Mouse (Mus musculus) hindbrain, embryonic 10.5 days (tissue): ENCODE results near the gene Dctpp1. TPM values are rescaled to one million over a fixed set of nuclear protein-coding genes. Genes with fewer than 3 reads are reported as not detected.
A peak's percentile ranks its signal among the peaks of the same experiment; 100 is the strongest.

ENCODE experiments used
- DNase-seq: peaks from one replicate; pipeline ENCODE4 v3.0.0-alpha.2; 2017; ENCODE audit warnings: low spot score
- H3K27ac ChIP-seq: fragments of 300-500 bp; sonication (generic); 2 replicates; pipeline ENCODE4 v1.5.1; 2016; ENCODE audit warnings: mild to moderate bottlenecking, moderate library complexity
- H3K27me3 ChIP-seq: fragments of 300-500 bp; sonication (generic); 2 replicates; pipeline ENCODE4 v1.6.1; 2016; ENCODE audit warnings: mild to moderate bottlenecking; ENCODE audit not compliant: poor library complexity, insufficient read depth, severe bottlenecking
- H3K36me3 ChIP-seq: fragments of 300-500 bp; sonication (generic); 2 replicates; pipeline ENCODE4 v1.6.1; 2016; ENCODE audit warnings: mild to moderate bottlenecking, moderate library complexity
- H3K4me1 ChIP-seq: fragments of 300-500 bp; sonication (generic); replicated peaks from 2 replicates; pipeline ENCODE4 v1.6.1; 2016; ENCODE audit warnings: mild to moderate bottlenecking
- H3K4me3 ChIP-seq: fragments of 300-500 bp; sonication (generic); 2 replicates; pipeline ENCODE4 v1.5.1; 2016; ENCODE audit warnings: mild to moderate bottlenecking, moderate library complexity
- H3K9me3 ChIP-seq: fragments of 300-500 bp; sonication (generic); 2 replicates; pipeline ENCODE4 v1.6.1; 2016; ENCODE audit warnings: mild to moderate bottlenecking, moderate library complexity
- WGBS: fragments of 180-500 bp; shearing (Covaris S2); methylation state at CpG from one replicate; pipeline ENCODE4 v1.1.7; 2016; 5-methylcytosine and 5-hydroxymethylcytosine counted together
- polyA plus RNA-seq: library from polyadenylated mRNA; unstranded; fragments of >200 nt; fragmentation: Nextera tagmentation; extraction: Ambion mirVana; gene quantifications from 2 replicates; pipeline ENCODE4 v1.2.1, GENCODE M21; 2016

The Dctpp1 gene
- polyA plus RNA-seq, 1 experiment from 2014 or later = 284 TPM

DNA sequence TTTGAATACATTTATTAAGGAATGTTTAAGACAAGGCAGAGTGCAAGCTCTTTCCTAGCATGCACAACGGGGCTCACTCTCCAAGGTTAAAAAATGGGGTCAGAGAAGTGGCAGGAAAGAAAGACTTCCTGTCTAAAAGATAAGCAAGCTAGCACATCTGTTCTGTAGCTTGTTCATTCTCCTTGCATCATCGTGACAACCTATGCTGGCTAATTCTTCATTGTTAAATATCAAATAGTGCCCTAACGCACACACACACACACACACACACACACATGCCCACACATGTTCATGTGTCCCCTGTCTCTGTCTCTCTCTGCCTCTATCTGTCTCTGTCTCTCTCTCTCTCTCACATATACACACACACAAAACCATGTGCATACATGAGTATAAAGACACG, 20.6 kb upstream of the Dctpp1 start:
- DNase-seq = no peak
- Histone ChIP-seq H3K27ac (no peak overlapping the region), H3K4me3 (no peak overlapping the region), H3K4me1 (peaks cover 18% of the 10 kb centered on the region), H3K27me3 (no peaks in the 10 kb centered on the region), H3K9me3 (0 out of 2 replicates have a peak, but pooled peaks cover under 1% of the 10 kb centered on the region), H3K36me3 (no peaks in the 10 kb centered on the region)
- WGBS = 80% methylated on average over 4 of the region's 4 CpGs

DNA sequence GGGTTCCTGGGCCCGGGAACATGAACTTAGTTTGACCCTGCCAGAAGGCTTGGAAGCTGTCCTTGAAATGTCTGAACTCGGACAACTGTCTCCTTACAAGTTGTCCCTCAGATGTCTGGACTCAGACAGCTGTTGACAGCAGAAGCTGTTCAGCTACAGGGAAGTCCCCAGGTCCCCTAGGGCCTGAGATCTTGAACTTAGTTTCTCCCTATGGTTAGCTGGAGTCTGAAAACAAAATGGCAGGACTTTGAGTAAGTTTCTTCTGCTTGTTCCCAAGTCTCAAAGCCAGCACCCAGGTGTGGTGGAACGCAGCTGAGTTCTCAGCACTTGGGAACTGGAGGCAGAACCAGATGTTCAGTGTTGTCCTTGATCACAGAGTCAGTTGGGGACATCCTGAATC, 19.6 kb upstream of the Dctpp1 start:
- 86% methylated on average over 3 of the region's 3 CpGs for WGBS
- no peak overlapping the region for H3K27ac ChIP-seq
- no peaks in the 10 kb centered on the region for H3K27me3 ChIP-seq
- H3K36me3 ChIP-seq = no peaks in the 10 kb centered on the region
- no peaks in the 10 kb centered on the region for H3K9me3 ChIP-seq
- H3K4me3 ChIP-seq = no peak overlapping the region
- DNase-seq = no peak
- H3K4me1 ChIP-seq = peaks cover 18% of the 10 kb centered on the region

DNA sequence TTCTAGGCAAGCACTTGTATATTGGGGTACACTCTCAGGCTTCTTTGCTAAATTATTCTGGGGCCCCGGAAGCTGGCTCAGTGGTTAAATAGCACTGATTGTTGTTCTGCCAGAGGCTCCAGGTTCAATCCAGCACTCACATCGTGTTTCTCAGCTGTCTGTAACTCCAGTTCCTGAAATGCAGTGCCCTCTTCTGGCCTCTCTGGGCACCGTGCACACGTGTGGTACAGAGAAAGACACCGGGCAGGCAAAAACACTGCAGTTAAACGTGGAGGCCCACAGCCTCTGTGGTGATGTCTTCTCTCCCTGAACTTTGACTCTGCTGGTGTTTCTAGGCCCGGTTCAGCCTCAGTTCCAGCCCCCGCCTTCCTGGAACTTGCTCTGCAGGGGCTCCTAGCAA, 17.8 kb upstream of the Dctpp1 start:
- WGBS = 19% methylated on average over 8 of the region's 8 CpGs

DNA sequence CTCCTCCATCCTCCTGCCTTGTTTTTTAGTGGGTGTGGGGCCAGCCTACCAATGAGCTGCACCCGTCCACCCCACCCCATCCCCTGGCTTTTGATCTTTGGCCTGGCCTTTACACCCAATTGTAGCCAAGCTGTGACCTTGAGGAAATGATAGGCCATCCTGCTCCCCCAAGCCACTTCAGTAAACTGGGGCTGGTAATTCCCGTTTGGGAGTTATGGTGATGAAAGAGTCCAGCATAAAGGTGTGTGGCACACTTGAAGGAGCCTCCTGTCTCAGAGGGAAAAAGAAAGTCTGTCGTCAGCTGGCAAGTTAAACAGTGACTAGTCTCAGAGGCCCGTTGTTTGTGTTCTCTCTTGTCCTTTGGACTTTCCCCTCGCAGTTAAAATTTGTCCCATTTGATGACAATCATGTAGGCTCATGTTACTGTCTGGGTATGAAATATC, 16.0 kb upstream of the Dctpp1 start:
- Histone ChIP-seq H3K27ac (no peak overlapping the region), H3K4me1 (peaks cover 39% of the 10 kb centered on the region), H3K36me3 (peaks cover 12% of the 10 kb centered on the region), H3K9me3 (no peaks in the 10 kb centered on the region), H3K27me3 (no peaks in the 10 kb centered on the region), H3K4me3 (no peak overlapping the region)
- 66% methylated on average over 5 of the region's 5 CpGs for WGBS
- no peak for DNase-seq

More for the DNA sequence above, 17.8 kb upstream of the Dctpp1 start:
- Histone ChIP-seq H3K4me3 (no peak overlapping the region), H3K4me1 (peaks cover 27% of the 10 kb centered on the region), H3K27me3 (no peaks in the 10 kb centered on the region), H3K36me3 (no peaks in the 10 kb centered on the region), H3K27ac (peak overlapping the region; percentile 10; the same call in 1 of the 2 replicates), H3K9me3 (no peaks in the 10 kb centered on the region)
- peak; percentile 40 for DNase-seq

DNA sequence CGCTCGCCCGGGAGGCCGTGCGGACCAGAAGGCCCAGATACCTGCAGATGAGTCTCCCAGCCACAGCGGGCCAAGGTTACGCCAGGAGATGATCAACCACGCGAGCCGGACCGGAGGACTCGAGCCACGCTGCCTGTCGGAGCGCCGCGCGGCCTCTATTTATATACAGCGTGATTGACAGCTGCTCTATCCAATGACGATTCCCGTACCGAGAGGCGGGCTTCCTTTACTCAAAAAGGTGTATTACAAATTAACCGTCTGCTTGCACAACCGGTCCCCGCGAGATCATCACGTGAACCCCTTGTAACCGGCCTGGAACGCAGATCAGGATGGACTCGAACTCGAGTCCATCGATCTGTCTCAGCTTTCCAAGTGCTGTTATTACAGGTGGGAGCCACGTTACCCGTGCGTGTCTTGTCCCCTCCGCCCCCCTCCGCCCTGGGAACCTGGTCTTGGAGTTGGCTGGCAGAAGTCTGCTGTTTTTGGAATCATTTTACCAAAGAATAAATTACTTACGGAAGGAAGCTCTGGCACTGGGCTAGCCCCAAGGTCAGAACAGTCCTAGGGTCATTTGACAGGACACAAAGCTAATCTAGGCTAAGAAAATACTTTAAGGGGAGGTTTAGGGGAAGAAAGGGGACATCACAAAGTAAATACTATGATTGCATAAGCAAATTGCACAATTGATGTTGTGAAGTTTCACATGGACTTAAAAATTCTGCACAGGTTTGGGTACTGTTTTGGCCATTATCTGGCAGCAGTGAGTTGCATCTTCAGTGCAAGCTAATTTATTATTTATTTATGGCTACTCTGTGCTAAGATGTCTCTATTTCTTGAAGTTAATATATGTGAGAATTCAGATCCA, 13.6 kb upstream of the Dctpp1 start, which contains the start of gene Sephs2:
Sephs2 (minus strand) TSS at position 131 of the 865 bp plus-strand sequence.
- peak; percentile 92 for DNase-seq
- Histone ChIP-seq H3K27ac (peak within 1 kb of the TSS; percentile 93), H3K9me3 (no peaks in the 10 kb centered on the region), H3K36me3 (peaks cover 35% of the 10 kb centered on the region), H3K27me3 (no peaks in the 10 kb centered on the region), H3K4me1 (peaks cover 32% of the 10 kb centered on the region), H3K4me3 (peak within 1 kb of the TSS; percentile 68)
- WGBS = 3% methylated on average over 39 of the region's 39 CpGs

DNA sequence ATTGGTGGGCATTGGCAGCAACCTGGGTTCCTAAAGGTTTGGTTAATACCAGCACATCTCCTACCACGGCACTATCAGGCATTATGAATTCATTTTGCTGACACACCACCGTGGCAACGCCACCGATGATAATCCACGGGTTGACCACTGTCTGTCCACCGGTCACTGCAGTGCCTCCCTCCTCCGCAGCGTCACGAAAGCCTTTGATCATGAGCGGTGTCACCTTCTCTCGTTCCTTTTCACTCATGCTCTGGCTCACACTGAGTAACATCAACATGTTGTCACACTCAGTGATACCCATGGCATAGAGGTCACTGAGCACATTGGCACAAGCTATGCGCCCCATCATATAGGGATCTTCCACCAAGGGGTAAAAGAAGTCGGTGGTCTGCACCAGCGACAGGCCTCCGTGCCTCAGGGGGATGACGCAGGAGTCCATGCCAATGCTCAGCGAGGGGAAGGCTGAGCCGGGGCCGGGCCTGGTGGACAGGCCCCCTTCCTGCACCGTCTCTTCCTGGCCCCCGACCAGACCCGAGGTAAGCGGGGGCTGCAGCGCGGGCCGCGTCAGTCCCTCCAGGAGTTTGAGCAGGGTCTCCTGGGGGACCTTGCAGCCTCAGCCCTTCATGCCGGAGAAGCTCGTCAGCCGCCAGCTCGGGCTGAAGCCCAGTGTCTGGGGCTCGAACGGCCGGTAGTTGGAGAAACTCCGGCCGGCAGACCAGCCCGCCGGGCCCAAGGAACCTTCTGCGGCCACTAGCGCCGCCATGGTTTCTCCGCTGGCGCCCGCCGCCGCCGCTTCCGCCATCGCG, 12.8 kb upstream of the Dctpp1 start:
- peak overlapping the region; percentile 68 for H3K4me3 ChIP-seq
- peaks cover 24% of the 10 kb centered on the region for H3K4me1 ChIP-seq
- peaks cover 43% of the 10 kb centered on the region for H3K36me3 ChIP-seq
- no peaks in the 10 kb centered on the region for H3K27me3 ChIP-seq
- H3K9me3 ChIP-seq = peaks cover 4% of the 10 kb centered on the region; the same call in 1 of the 2 replicates
- DNase-seq = no peak
- WGBS = 17% methylated on average over 50 of the region's 50 CpGs
- peak overlapping the region; percentile 93 for H3K27ac ChIP-seq

DNA sequence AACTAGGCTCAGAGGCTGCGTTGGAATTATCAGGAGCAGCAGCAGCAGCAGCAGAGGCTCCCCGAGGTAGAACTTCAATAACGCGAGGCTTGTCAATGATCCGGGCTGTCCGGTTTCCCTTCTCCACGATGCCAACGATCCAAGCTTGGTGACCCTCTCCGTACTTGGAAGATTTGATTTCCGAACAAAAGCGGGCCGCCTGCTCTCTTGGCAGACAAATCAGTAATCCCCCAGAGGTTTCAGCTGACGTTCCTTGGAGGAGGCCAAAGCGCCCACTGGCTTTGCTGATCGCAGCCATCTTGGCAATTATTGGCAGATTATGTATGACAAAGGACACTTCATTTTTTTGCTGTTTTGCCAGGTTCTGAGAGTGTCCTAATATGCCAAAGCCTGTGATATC, 12.1 kb upstream of the Dctpp1 start:
- H3K4me3 ChIP-seq = peak overlapping the region; percentile 68
- peaks cover 24% of the 10 kb centered on the region for H3K4me1 ChIP-seq
- no peak overlapping the region for H3K27ac ChIP-seq
- 96% methylated on average over 15 of the region's 15 CpGs for WGBS
- H3K9me3 ChIP-seq = peaks cover 7% of the 10 kb centered on the region; the same call in 1 of the 2 replicates
- no peaks in the 10 kb centered on the region for H3K27me3 ChIP-seq
- DNase-seq = no peak
- H3K36me3 ChIP-seq = peaks cover 44% of the 10 kb centered on the region

DNA sequence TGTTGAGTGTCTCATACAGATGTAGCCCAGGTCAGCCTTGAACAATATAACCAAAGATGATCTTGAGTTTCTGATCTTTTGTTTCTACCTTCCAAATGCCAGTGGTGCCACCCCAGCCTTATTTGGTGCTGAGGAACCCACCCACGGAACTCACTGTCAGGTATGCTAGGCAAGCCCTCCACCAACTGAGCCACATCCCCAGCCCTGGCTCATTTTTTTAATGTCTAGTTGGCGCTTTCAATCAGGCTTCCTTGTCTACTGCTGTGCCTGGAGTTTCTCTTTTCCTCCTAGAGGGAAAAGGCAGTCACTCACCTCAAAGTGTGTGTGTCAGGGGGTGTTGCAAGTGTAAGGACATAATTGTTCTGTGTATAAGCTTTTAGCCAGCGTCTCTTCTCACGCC, 10.6 kb upstream of the Dctpp1 start:
- Histone ChIP-seq H3K27me3 (no peaks in the 10 kb centered on the region), H3K36me3 (peaks cover 44% of the 10 kb centered on the region), H3K4me3 (no peak overlapping the region), H3K4me1 (peaks cover 20% of the 10 kb centered on the region), H3K9me3 (peaks cover 7% of the 10 kb centered on the region; the same call in 1 of the 2 replicates), H3K27ac (no peak overlapping the region)
- no peak for DNase-seq
- 96% methylated on average over 4 of the region's 4 CpGs for WGBS

DNA sequence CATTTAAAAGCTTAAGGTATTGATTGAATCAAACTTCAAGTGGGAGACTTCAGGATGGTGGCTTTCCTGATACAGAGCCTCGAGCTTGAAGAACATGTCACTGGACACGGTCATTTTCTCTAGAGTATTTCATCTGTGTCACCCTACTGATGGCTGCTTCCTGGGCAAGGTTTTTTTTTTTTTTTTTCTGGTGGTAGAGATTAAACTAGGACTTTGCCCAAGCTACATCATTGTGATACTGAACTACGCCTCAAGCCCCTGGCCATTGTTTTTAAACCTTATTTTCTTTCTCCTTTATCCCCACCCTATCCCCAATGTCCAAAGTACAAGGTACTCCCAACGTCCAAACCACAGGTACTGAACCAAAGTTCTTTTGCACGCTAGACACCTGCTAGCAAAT, 10.2 kb upstream of the Dctpp1 start:
- DNase-seq = no peak
- Histone ChIP-seq H3K27ac (no peak overlapping the region), H3K9me3 (peaks cover 7% of the 10 kb centered on the region; the same call in 1 of the 2 replicates), H3K27me3 (no peaks in the 10 kb centered on the region), H3K4me3 (no peak overlapping the region), H3K36me3 (peaks cover 44% of the 10 kb centered on the region), H3K4me1 (peaks cover 20% of the 10 kb centered on the region)
- 92% methylated on average over 5 of the region's 5 CpGs for WGBS

DNA sequence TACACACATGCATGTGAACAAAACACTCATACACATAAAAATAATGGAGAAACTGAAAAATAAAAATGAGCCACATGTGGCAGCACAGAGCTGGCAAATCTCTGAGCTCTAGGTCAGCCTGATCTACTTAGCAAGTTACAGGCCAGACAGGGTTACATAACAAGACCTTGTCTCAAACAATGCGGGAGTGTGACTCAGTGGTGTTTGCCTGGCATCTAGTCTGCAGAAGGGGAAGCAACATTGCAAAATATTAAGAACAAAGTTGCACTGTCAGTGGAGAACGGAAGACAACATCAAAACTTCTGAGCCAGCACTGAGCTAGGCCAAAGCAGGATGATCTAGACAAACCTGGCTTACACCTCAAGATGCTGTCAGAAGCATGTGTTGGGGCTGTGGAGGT, 9.7 kb upstream of the Dctpp1 start:
- WGBS = 87% methylated on average over 2 of the region's 2 CpGs
- no peak for DNase-seq
- Histone ChIP-seq H3K27ac (no peak overlapping the region), H3K36me3 (peaks cover 44% of the 10 kb centered on the region), H3K4me3 (no peak overlapping the region), H3K4me1 (peaks cover 20% of the 10 kb centered on the region), H3K9me3 (peaks cover 7% of the 10 kb centered on the region; the same call in 1 of the 2 replicates), H3K27me3 (no peaks in the 10 kb centered on the region)

DNA sequence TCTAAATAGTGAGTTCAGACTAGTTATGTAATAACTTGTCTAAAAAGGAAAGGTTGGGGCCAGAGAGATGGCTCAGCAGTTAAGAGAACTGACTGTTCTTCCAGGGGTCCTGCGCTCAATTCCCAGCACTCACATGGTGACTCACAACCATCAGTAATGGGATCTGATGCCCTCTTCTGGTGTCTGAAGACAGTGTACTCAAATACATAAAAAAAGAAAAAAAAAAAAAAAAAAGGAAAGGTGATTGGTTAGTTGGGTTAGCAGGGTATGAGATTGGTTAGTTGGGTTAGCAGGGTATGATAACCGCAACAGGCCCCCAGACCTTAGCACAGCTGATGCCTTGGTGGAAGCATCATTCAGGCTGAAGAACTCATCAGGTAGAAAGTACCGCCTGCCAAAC, 3.0 kb upstream of the Dctpp1 start:
- H3K9me3 ChIP-seq = peaks cover 6% of the 10 kb centered on the region; the same call in 1 of the 2 replicates
- DNase-seq = no peak
- no peak overlapping the region for H3K27ac ChIP-seq
- WGBS = 89% methylated on average over 3 of the region's 3 CpGs
- H3K4me3 ChIP-seq = no peak overlapping the region
- H3K36me3 ChIP-seq = peaks cover 9% of the 10 kb centered on the region; the same call in 1 of the 2 replicates
- H3K27me3 ChIP-seq = no peaks in the 10 kb centered on the region
- H3K4me1 ChIP-seq = peaks cover 23% of the 10 kb centered on the region

DNA sequence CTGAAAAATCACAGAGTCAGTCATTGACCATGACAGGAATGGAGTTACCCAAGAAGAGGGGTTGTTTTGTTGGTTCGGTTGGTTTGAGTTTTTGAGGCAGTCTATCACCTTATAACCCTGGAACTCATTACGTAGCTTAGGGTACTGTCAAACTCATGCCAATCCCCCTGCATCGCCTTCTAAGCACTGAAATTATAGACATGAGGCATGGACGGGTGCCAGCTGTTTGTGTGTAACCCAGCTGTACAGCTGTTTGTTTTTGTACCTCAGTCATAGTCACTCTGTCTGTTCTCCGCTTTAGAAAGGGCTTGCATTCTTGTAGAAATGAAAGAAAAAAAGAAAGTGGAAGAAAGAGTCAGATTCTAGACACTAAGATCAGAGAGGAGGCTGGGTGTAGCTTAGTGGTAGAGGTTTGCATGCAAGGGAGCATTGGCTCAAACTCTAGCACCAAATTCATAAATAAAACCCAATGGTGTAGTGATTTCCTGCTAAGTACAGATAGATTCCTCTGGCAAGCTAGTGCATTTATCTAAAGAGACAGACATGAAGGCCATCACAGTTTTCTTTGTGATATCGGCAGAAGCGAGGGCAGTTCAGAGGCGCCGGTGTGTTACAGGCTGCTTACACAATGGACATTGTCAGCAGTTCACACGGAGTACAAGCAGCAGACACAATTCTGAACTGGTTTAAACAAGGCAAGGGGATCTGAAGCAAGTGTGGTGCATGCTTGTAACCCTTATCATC, 1.9 kb upstream of the Dctpp1 start:
- Histone ChIP-seq H3K4me3 (no peak overlapping the region), H3K27ac (no peak overlapping the region), H3K27me3 (no peaks in the 10 kb centered on the region), H3K36me3 (peaks cover 16% of the 10 kb centered on the region), H3K9me3 (no peaks in the 10 kb centered on the region), H3K4me1 (peaks cover 24% of the 10 kb centered on the region)
- 86% methylated on average over 10 of the region's 10 CpGs for WGBS
- DNase-seq = no peak
